Mouse (Mus musculus): ENCODE measurements at regions not wholly inside any gene's neighbourhood (a gene's known extent, or its start where the extent isn't known, plus 50 kb on each side); places are given as distances from the start of the nearest gene placed in this dataset.

- TF ChIP-seq CTCF (IDR thresholded peaks at IDR 0.05; ENCODE audit: low read depth, low read length) (no peak), POLR2A (IDR thresholded peaks at IDR 0.05; ENCODE audit: borderline replicate concordance, low read depth, low read length) (no peak)
Measured at GRCm38 (mm10) chr16:7982816-7983215, 442.1 kb downstream of the Tmem114 start.
